Mouse (Mus musculus) C2C12 (cell line): Measurements from ENCODE around the gene Dscaml1. TPM values are rescaled to one million over a fixed set of nuclear protein-coding genes. Genes with fewer than 3 reads are reported as not detected.

Source experiments
- H3K27me3 ChIP-seq: one replicate; pipeline ENCODE4 v1.6.1; 2011; ENCODE audit not compliant: control insufficient read depth, insufficient read depth, insufficient read length
- H3K36me3 ChIP-seq: one replicate; pipeline ENCODE4 v1.6.1; 2011; ENCODE audit not compliant: control insufficient read depth, insufficient read depth
- H3K4me3 ChIP-seq: one replicate; pipeline ENCODE4 v1.5.1; 2011; ENCODE audit warnings: mild to moderate bottlenecking, control low read depth; ENCODE audit not compliant: poor library complexity, insufficient read depth, severe bottlenecking
- H3K79me2 ChIP-seq: one replicate; pipeline ENCODE4 v1.6.1; 2011; ENCODE audit not compliant: control insufficient read depth, insufficient read depth
- H3K79me3 ChIP-seq: one replicate; pipeline ENCODE4 v1.6.1; 2011; ENCODE audit warnings: low read depth, control low read depth
- H3ac ChIP-seq: one replicate; pipeline ENCODE3; 2011; ENCODE audit warnings: low read depth; ENCODE audit not compliant: control insufficient read depth, insufficient read length
- CEBPB ChIP-seq: IDR thresholded peaks from one replicate; pipeline ENCODE4 v1.6.1; 2011; ENCODE audit warnings: low read depth, mild to moderate bottlenecking, control low read depth, moderate library complexity
- CTCF ChIP-seq: IDR thresholded peaks from one replicate; pipeline ENCODE4 v1.5.1; 2011; ENCODE audit not compliant: control insufficient read depth, insufficient read depth, insufficient read length
- FOSL1 ChIP-seq: IDR thresholded peaks from one replicate; pipeline ENCODE4 v1.8.0; 2011; ENCODE audit warnings: mild to moderate bottlenecking, low read length; ENCODE audit not compliant: poor library complexity, insufficient read depth, severe bottlenecking
- MAX ChIP-seq: IDR thresholded peaks from one replicate; pipeline ENCODE4 v1.6.1; 2011; ENCODE audit warnings: mild to moderate bottlenecking, control low read depth
- MYOD1 ChIP-seq: IDR thresholded peaks from one replicate; pipeline ENCODE4 v1.6.1; 2011; ENCODE audit warnings: low read depth; ENCODE audit not compliant: control insufficient read depth, insufficient read length
- MYOG ChIP-seq: IDR thresholded peaks from one replicate; pipeline ENCODE4 v1.6.1; 2011; ENCODE audit not compliant: control insufficient read depth, insufficient read length; ENCODE audit errors: extremely low read depth
- USF1 ChIP-seq: IDR thresholded peaks from one replicate; pipeline ENCODE4 v1.6.1; 2011; ENCODE audit warnings: low read depth, mild to moderate bottlenecking, control low read depth, moderate library complexity
- polyA plus RNA-seq: library from polyadenylated mRNA; unstranded; fragments of >200 nt; fragmentation: generic; extraction: Trizol; gene quantifications from one replicate; pipeline ENCODE4 v1.2.1, GENCODE M21; 2012; ENCODE audit warnings: missing spikeins

Dscaml1 gene
- polyA plus RNA-seq, 1 experiment: not detected

GRCm38 (mm10) chr9:45589867-45590266 is 163.4 kb downstream of the Dscaml1 start:
- no peak for TF ChIP-seq CEBPB
- no peak for TF ChIP-seq MYOD1
- no peak for TF ChIP-seq MAX
- TF ChIP-seq MYOG: no peak
- no peak for TF ChIP-seq CTCF
- no peak for TF ChIP-seq USF1
- TF ChIP-seq FOSL1: no peak
- Histone ChIP-seq H3ac (no peak overlapping the region), H3K36me3 (no peaks in the 10 kb centered on the region), H3K79me2 (no peaks in the 10 kb centered on the region), H3K27me3 (peaks cover 18% of the 10 kb centered on the region), H3K79me3 (no peaks in the 10 kb centered on the region), H3K4me3 (no peak overlapping the region)

- H3K79me2 ChIP-seq: no peaks in the 10 kb centered on the region
- no peak for TF ChIP-seq CTCF
- no peak for TF ChIP-seq MYOG
- TF ChIP-seq MYOD1: no peak
- no peak for TF ChIP-seq MAX
- TF ChIP-seq USF1: no peak
- TF ChIP-seq CEBPB: no peak
- TF ChIP-seq FOSL1: no peak
- H3K4me3 ChIP-seq: no peak overlapping the region
- H3K36me3 ChIP-seq: no peaks in the 10 kb centered on the region
- H3ac ChIP-seq: no peak overlapping the region
- H3K27me3 ChIP-seq: peaks cover 22% of the 10 kb centered on the region
- no peaks in the 10 kb centered on the region for H3K79me3 ChIP-seq
Measured at GRCm38 (mm10) chr9:45591061-45591460, 164.6 kb downstream of the Dscaml1 start.

GRCm38 (mm10) chr9:45592374-45592773 is 165.9 kb downstream of the Dscaml1 start:
- TF ChIP-seq CTCF (no peak), USF1 (no peak), FOSL1 (no peak), MAX (no peak), CEBPB (no peak), MYOG (no peak), MYOD1 (no peak)
- no peaks in the 10 kb centered on the region for H3K79me2 ChIP-seq

GRCm38 (mm10) chr9:45598117-45598516 is 171.7 kb downstream of the Dscaml1 start:
- Histone ChIP-seq H3ac (no peak overlapping the region), H3K4me3 (no peak overlapping the region), H3K79me2 (no peaks in the 10 kb centered on the region), H3K79me3 (no peaks in the 10 kb centered on the region), H3K27me3 (peaks cover 25% of the 10 kb centered on the region), H3K36me3 (no peaks in the 10 kb centered on the region)
- TF ChIP-seq USF1 (no peak), MYOG (no peak), CTCF (no peak), CEBPB (no peak), MAX (no peak), MYOD1 (no peak), FOSL1 (no peak)

More at GRCm38 (mm10) chr9:45592374-45592773, 165.9 kb downstream of the Dscaml1 start:
- H3K27me3 ChIP-seq: peaks cover 27% of the 10 kb centered on the region
- H3K79me3 ChIP-seq: no peaks in the 10 kb centered on the region
- H3ac ChIP-seq: no peak overlapping the region
- no peak overlapping the region for H3K4me3 ChIP-seq
- H3K36me3 ChIP-seq: no peaks in the 10 kb centered on the region

GRCm38 (mm10) chr9:45599377-45599776 is 172.9 kb downstream of the Dscaml1 start:
- H3K79me2 ChIP-seq: no peaks in the 10 kb centered on the region
- no peak overlapping the region for H3ac ChIP-seq
- H3K79me3 ChIP-seq: no peaks in the 10 kb centered on the region
- H3K27me3 ChIP-seq: peaks cover 25% of the 10 kb centered on the region
- H3K4me3 ChIP-seq: no peak overlapping the region
- H3K36me3 ChIP-seq: no peaks in the 10 kb centered on the region
- TF ChIP-seq USF1: no peak
- TF ChIP-seq MYOD1: no peak
- no peak for TF ChIP-seq MYOG
- no peak for TF ChIP-seq MAX
- no peak for TF ChIP-seq CTCF
- TF ChIP-seq FOSL1: no peak
- no peak for TF ChIP-seq CEBPB

GRCm38 (mm10) chr9:45607337-45607736 is 180.9 kb downstream of the Dscaml1 start:
- Histone ChIP-seq H3K4me3 (no peak overlapping the region), H3K79me2 (no peaks in the 10 kb centered on the region), H3K36me3 (no peaks in the 10 kb centered on the region), H3K79me3 (no peaks in the 10 kb centered on the region), H3ac (no peak overlapping the region), H3K27me3 (peaks cover 4% of the 10 kb centered on the region)
- TF ChIP-seq CEBPB (no peak), MAX (no peak), CTCF (no peak), USF1 (no peak), MYOG (no peak), FOSL1 (no peak), MYOD1 (no peak)
